Mouse (Mus musculus): ENCODE results near the gene Atp1a2.

The Atp1a2 gene

GRCm38 (mm10) chr1:172297611-172298537 is at the start of gene Atp1a2:
Gene Atp1a2 (minus strand): TSS chr1:172298064.
- no peak for DNase-seq (ENCODE audit: low read depth, low spot score)

DNA sequence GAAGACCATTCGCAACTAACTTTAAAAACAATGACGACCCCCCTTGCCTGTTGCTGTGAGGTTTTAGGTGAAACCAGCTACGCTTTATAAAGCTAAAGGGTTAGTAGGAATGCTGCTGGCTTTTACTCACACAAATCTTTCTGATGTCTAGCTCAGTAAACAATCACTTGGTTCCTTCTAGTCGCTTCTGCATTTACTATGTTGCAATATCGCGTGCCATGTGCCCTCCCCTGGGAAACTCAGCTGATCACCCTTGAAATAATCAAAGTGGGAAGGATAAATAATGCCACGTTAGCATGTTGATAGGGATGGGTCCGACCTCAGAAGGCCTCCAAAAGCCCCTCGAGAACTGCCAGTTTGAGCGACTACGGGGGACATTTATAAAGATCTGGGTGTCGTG is 49.5 kb upstream of the Atp1a2 start:
- DNase-seq (ENCODE audit: low read depth, low spot score), result no peak

- no peak for DNase-seq (ENCODE audit: low read depth, low spot score)
These were observed 48.8 kb upstream of the Atp1a2 start for GRCm38 (mm10) chr1:172346707-172347106.

GRCm38 (mm10) chr1:172344820-172345219 is 47.0 kb upstream of the Atp1a2 start:
- DNase-seq (ENCODE audit: low read depth, low spot score), result no peak

DNA sequence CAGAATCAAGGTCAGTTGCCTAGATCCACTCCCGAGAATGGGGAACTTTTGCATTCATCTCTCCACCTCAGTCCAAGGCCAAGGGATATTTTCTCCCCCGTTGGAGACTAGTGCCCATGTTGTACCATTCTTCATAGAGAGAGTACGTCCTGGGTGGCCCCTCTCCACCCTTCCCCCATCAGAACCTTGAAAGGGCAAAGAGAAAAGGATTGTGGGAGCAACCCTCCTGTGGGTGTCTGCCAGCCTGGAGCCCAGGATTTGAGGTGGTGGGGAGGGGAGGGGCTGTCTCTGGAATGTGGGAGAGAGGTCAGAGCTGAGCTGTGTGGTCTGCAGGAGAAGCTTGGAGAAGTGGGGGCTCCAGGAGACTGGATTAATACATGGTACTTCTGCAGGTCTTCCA is 46.0 kb upstream of the Atp1a2 start:
- DNase-seq (ENCODE audit: low read depth, low spot score), result no peak

GRCm38 (mm10) chr1:172342729-172343128 is 44.9 kb upstream of the Atp1a2 start:
- DNase-seq (ENCODE audit: low read depth, low spot score), result no peak

DNA sequence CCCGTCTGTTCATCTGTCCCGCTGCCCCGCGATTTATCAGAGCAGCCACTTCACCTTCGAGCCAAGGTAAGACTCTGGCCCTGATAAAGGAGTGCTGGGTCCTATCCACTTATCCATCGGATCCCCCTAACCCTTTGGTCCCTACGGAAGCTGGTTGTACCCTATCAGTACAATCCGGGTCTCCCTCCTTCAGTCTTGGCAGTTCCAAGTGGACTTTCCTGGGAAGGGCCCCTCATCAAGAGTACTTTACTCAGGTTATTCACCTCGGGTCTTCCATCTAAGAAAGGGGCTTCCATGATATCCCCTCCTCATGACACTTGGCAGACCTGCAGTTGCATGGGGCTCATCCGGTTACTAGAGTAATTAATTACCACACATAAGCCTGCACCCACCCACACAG is 43.5 kb upstream of the Atp1a2 start:
- DNase-seq (ENCODE audit: low read depth, low spot score), result no peak

GRCm38 (mm10) chr1:172340729-172341321 is 43.0 kb upstream of the Atp1a2 start, which contains the start of gene Kcnj10:
Gene Kcnj10 (plus strand): TSS chr1:172341210.
- no peak for DNase-seq (ENCODE audit: low read depth, low spot score)

- no peak for DNase-seq (ENCODE audit: low read depth, low spot score)
These were observed 39.7 kb upstream of the Atp1a2 start for GRCm38 (mm10) chr1:172337411-172338185.

DNA sequence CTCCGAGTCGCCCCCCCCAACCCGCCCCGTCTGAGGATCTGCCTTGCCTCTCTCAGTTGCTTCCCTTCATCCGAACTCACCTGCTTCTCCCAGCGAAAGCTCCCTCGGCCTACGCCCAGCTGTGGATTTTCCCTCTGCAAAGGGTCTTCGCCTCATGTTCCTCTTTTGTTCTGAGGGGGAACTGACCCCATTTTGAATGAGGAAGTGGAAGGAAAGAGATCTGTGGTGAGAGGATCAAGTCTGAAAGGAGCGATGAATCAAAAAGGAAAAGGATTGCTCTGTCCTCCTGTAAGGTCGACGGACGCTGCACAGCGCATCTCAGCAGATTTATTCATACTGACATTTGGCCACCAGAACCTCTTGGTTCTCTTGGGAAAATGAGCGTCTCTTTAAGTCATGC is 37.9 kb upstream of the Atp1a2 start:
- DNase-seq (ENCODE audit: low read depth, low spot score), result no peak

GRCm38 (mm10) chr1:172333512-172333911 is 35.6 kb upstream of the Atp1a2 start:
- no peak for DNase-seq (ENCODE audit: low read depth, low spot score)

DNA sequence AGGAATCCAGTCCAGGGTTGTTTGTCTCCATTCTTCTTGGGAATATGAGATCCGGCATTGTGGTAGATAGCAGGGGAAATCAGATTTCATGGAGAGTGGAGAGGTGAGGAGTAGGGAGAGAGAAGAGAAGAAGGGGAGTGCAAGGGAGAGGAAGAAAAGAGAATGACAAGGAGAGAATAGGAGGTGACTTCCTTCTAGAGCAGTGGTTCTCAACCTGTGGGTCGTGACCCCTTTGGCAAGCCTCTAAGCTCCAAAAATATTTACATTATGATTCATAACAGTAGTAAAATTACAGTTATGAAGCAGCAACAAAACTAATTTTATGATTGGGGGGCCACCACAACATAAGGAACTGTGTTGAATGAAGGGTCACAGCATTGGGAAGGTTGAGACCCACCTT is 35.1 kb upstream of the Atp1a2 start:
- no peak for DNase-seq (ENCODE audit: low read depth, low spot score)

DNA sequence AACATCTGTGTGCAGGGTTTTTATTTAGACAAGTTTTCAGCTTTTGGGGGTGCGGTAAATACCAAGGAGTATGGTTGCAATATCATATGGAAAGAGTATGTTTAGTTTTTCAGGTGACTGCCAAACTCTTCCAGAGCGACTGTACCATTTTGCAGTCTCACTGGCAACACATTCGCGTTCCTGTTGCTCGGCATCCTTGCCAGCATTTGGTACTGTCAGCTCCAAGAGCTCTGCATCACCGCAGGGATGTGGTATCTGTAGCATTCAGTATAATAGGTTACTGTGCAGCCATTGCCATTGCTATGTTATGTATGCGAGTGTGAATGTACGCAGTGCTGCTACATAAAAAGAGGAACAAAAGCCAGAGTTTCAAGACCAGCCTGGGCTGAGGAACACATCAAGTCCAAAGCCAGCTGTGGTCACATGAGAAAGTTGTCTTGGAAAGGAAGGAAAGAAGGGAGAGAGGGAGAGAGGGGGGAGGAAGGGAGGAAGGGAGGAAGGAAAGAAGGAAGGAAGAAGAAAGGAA is 33.6 kb upstream of the Atp1a2 start:
- no peak for DNase-seq (ENCODE audit: low read depth, low spot score)

GRCm38 (mm10) chr1:172329616-172330015 is 31.8 kb upstream of the Atp1a2 start:
- DNase-seq (ENCODE audit: low read depth, low spot score), result no peak

DNA sequence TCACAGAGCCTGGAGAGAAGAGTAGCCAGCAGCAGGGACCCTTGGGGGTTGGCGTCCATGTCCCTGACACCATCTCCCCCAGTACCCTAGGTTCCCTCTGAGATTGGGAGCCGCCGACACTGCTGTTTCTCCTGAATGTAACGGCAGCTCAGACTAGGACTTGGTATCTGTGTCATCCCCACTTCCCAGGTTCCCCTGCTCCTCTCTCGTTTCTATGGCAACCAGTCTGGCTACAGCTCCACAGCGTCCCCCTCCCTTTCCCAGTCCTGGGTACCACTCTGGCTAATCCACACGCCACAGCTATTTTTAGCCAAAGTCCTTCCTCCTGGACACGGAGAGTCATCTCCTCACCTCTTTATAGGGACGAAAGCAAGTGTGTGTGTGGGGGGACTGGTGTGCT is 31.3 kb upstream of the Atp1a2 start, which contains the start of gene Kcnj9:
Gene Kcnj9 (minus strand): TSS at position 188 of the 400 bp plus-strand sequence.
- DNase-seq (ENCODE audit: low read depth, low spot score), result no peak

DNA sequence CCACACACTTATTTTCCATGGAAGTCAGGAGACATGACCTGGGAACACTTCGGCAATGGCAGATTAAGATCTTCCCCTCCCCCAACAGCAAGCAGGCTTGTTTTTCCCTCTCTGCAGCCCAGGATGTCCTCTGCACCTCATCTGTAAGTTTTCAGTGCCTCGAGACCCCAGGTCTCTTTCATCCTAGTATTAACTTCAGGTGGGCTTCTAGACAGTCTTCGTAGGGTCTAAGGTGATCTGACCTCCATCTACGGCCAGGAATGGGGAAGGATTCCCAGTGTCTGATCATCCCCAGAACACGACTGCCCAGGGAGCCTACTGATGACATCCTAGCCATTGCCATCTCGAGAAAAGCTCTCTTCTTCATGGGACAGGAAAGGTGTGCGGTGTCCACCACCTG is 30.6 kb upstream of the Atp1a2 start:
- no peak for DNase-seq (ENCODE audit: low read depth, low spot score)

DNA sequence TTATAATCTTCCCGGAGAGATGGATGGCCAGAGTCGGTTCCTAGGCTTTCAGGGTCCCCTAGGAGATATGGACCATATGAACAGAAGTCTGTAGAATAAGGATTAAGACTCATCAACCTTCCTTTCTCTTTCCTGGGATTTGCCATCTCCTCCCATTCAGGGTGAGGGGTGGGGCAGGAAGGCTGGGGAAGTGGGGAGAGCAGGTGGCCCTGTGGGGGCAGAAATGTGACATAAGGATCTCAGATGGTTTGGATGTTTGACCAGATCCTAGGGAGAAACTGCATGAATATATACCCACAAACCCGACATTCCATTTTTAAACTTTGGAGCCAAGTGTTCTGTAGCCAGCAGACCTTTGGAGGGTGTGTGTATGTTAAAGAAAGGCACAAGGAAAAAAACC is 30.2 kb upstream of the Atp1a2 start:
- no peak for DNase-seq (ENCODE audit: low read depth, low spot score)

- no peak for DNase-seq (ENCODE audit: low read depth, low spot score)
These were observed 29.5 kb upstream of the Atp1a2 start for GRCm38 (mm10) chr1:172327206-172328001.

DNA sequence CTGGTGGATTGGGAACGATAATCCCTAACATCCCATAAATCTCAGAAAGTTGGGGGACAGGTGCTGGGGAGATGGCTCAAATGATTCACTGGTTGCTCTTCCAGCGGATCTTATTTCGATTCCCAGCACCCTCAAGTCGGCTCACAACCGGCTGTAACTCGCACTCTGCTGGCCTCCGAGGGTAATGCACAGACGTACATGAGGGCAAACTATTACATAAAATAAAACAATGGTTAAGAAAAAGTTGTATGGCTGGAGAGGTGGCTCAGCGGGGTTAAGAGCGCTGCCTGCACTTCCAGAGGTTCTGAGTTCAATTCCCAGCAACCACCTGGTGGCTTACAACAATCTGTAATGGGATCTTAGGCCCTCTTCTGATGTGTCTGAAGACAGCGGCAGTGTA is 28.8 kb upstream of the Atp1a2 start:
- DNase-seq (ENCODE audit: low read depth, low spot score), result no peak

DNA sequence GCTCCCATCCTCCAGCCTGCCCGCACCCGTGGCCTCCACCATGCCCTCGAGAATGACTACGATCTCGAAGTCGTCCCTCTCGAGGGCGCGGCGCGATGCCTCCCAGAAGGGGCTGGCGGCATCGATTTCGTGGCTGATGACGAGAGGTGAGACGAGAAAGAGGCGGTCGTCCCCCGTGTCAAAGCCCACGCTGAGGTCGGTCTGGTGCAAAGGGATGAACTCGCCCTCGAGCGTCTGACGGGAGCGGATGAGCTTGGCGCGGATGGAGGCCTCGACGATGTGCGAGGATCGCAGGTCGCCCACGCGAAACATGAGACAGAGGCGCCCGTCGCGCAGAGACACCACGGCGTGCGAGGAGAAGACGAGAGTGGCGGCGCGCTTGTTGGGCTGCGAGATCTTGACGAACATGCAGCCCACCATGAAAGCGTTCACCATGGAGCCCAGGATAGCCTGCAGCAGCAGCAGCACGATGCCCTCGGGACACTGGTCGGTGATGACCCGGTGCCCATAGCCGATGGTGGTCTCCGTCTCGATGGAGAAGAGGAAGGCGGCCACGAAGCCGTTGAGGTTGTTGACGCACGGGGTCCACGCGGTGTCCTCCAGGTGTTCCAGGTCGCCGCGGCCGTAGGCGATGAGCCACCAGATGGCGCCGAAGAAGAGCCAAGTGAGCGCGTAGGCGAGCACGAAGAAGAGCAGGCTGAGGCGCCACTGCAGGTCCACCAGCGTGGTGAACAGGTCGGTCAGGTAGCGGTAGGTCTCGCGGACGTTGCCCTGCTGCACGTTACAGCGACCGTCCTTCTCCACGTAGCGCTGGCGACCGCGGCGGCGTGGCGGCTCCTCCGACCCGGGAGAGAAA is 28.0 kb upstream of the Atp1a2 start:
- no peak for DNase-seq (ENCODE audit: low read depth, low spot score)
